Mouse (Mus musculus) megakaryocyte-erythroid progenitor cell, adult 5-6 weeks (primary cell): ENCODE data around the gene Ubl3. TPM values are rescaled to one million over a fixed set of nuclear protein-coding genes. Genes with fewer than 3 reads are reported as not detected.

Source experiments
- ATAC-seq: replicated peaks from 2 replicates; pipeline ENCODE4 v1.8.0; 2016; ENCODE audit warnings: mild to moderate bottlenecking, inconsistent platforms; ENCODE audit not compliant: severe bottlenecking, poor library complexity, low FRiP score, low TSS enrichment
- total RNA-seq, 2 experiments: library from RNA; stranded (forward) in 1 of 2; stranded (reverse) in 1 of 2; fragments of 200-1000, 215-1000 nt in 1 of 2; fragments of >200 nt in 1 of 2; fragmentation: Nextera tagmentation in 1 of 2; gene quantifications; 2 replicates each; pipeline ENCODE4 v1.2.3; 2014 to 2017

The Ubl3 gene
- total RNA-seq, 2 experiments from 2014 or later: 14.7 to 20.6 TPM

- no peak; the same call in 1 of the 2 replicates for ATAC-seq
Observed at GRCm38 (mm10) chr5:148495173-148495572, 57.4 kb downstream of the Ubl3 start.

- ATAC-seq: no peak
Observed at GRCm38 (mm10) chr5:148494249-148494648, 58.3 kb downstream of the Ubl3 start.

- no peak for ATAC-seq
Observed at GRCm38 (mm10) chr5:148493025-148493424, 59.6 kb downstream of the Ubl3 start.

- ATAC-seq: no peak
Observed at GRCm38 (mm10) chr5:148490391-148490790, 62.2 kb downstream of the Ubl3 start.

GRCm38 (mm10) chr5:148489724-148490193 is 62.8 kb downstream of the Ubl3 start:
- peak; percentile 29 for ATAC-seq

GRCm38 (mm10) chr5:148488891-148489723 is 63.5 kb downstream of the Ubl3 start:
- ATAC-seq: peak; percentile 94

GRCm38 (mm10) chr5:148486202-148486601 is 66.4 kb downstream of the Ubl3 start:
- ATAC-seq: no peak

GRCm38 (mm10) chr5:148481745-148482144 is 70.8 kb downstream of the Ubl3 start:
- no peak for ATAC-seq

GRCm38 (mm10) chr5:148474346-148474745 is 78.2 kb downstream of the Ubl3 start:
- ATAC-seq: no peak

- no peak for ATAC-seq
Observed at GRCm38 (mm10) chr5:148468626-148469441, 83.8 kb downstream of the Ubl3 start.

- ATAC-seq: no peak
Observed at GRCm38 (mm10) chr5:148466933-148467607, 85.5 kb downstream of the Ubl3 start.

- ATAC-seq: no peak
Observed at GRCm38 (mm10) chr5:148466116-148466515, 86.5 kb downstream of the Ubl3 start.

- no peak for ATAC-seq
Observed at GRCm38 (mm10) chr5:148465091-148465490, 87.5 kb downstream of the Ubl3 start.

- ATAC-seq: no peak
Observed at GRCm38 (mm10) chr5:148464489-148464888, 88.1 kb downstream of the Ubl3 start.

- ATAC-seq: no peak
Observed at GRCm38 (mm10) chr5:148463783-148464294, 88.8 kb downstream of the Ubl3 start.

Other genes starting within 250 kb of the Ubl3 start
- 29.6 and 46.1 TPM in 2 replicates for gene Slc7a1, start 152.9 kb downstream of the Ubl3 start, total RNA-seq (2014; fragmentation: Nextera tagmentation)
- 17.8 and 22.7 TPM in 2 replicates for gene Slc7a1, start 152.9 kb downstream of the Ubl3 start, total RNA-seq (2017)